Mouse (Mus musculus): Measurements from ENCODE around the gene Rfwd3. TPM values are rescaled to one million over a fixed set of nuclear protein-coding genes. Genes with fewer than 3 reads are reported as not detected.
"Not testable (repeated sequence)": the region's sequence is repeated elsewhere in the genome, so short reads cannot be mapped to it uniquely, and the experiment has no call there.

Rfwd3 gene
- total and polyA plus RNA-seq, 2 experiments from 2014 or later: 10.3 to 17.2 TPM

- Histone ChIP-seq H3K9ac (replicated peaks; ENCODE audit: low read length, poor library complexity, severe bottlenecking) (no peak overlapping the region; the same call in 1 of the 2 replicates), H3K9me3 (ENCODE audit: low read length) (no peaks in the 10 kb centered on the region), H3K27ac (ENCODE audit: low read depth, low read length) (no peak overlapping the region), H3K4me1 (ENCODE audit: insufficient read depth, low read length) (no peaks in the 10 kb centered on the region), H3K27me3 (ENCODE audit: insufficient read depth, low read length) (no peaks in the 10 kb centered on the region), H3K4me3 (ENCODE audit: low read depth, low read length) (no peak overlapping the region), H3K4me2 (ENCODE audit: low read depth, low read length, poor library complexity, severe bottlenecking) (no peak overlapping the region), H3K36me3 (ENCODE audit: insufficient read depth, low read length) (no peaks in the 10 kb centered on the region)
- TF ChIP-seq CTCF (IDR thresholded peaks at IDR 0.05): no peak
- WGBS: 97% methylated on average over 1 of the region's 1 CpGs
- ATAC-seq (ENCODE audit: low FRiP score) (no peak), DNase-seq (ENCODE audit: low spot score) (peak; percentile 1)
Observed at GRCm38 (mm10) chr8:111298011-111298410, 2.0 kb downstream of the Rfwd3 start.

GRCm38 (mm10) chr8:111291733-111292132 is 8.3 kb downstream of the Rfwd3 start:
- no peak overlapping the region for H3K27ac ChIP-seq (ENCODE audit: low read depth, low read length)
- peaks cover 5% of the 10 kb centered on the region; the same call in 1 of the 2 replicates for H3K36me3 ChIP-seq (ENCODE audit: insufficient read depth, low read length)
- H3K9ac ChIP-seq (replicated peaks; ENCODE audit: low read length, poor library complexity, severe bottlenecking): no peak overlapping the region
- ATAC-seq (ENCODE audit: low FRiP score) (no peak), DNase-seq (ENCODE audit: low spot score) (no peak)
- no peak overlapping the region for H3K4me3 ChIP-seq (ENCODE audit: low read depth, low read length)
- no peaks in the 10 kb centered on the region for H3K27me3 ChIP-seq (ENCODE audit: insufficient read depth, low read length)
- no peak overlapping the region for H3K4me2 ChIP-seq (ENCODE audit: low read depth, low read length, poor library complexity, severe bottlenecking)
- TF ChIP-seq CTCF (IDR thresholded peaks at IDR 0.05): no peak
- WGBS: 98% methylated on average over 7 of the region's 7 CpGs
- H3K9me3 ChIP-seq (ENCODE audit: low read length): no peaks in the 10 kb centered on the region
- H3K4me1 ChIP-seq (ENCODE audit: insufficient read depth, low read length): no peaks in the 10 kb centered on the region

GRCm38 (mm10) chr8:111290586-111290985 is 9.4 kb downstream of the Rfwd3 start:
- no peak for TF ChIP-seq CTCF (IDR thresholded peaks at IDR 0.05)
- H3K27me3 ChIP-seq (ENCODE audit: insufficient read depth, low read length): no peaks in the 10 kb centered on the region
- ATAC-seq (ENCODE audit: low FRiP score) (no peak), DNase-seq (ENCODE audit: low spot score) (no peak)
- no peak overlapping the region for H3K27ac ChIP-seq (ENCODE audit: low read depth, low read length)
- no peak overlapping the region for H3K4me3 ChIP-seq (ENCODE audit: low read depth, low read length)
- no peak overlapping the region for H3K4me2 ChIP-seq (ENCODE audit: low read depth, low read length, poor library complexity, severe bottlenecking)
- H3K9me3 ChIP-seq (ENCODE audit: low read length): no peaks in the 10 kb centered on the region
- peaks cover 14% of the 10 kb centered on the region; the same call in 1 of the 2 replicates for H3K36me3 ChIP-seq (ENCODE audit: insufficient read depth, low read length)
- 97% methylated on average over 7 of the region's 7 CpGs for WGBS
- no peak overlapping the region for H3K9ac ChIP-seq (replicated peaks; ENCODE audit: low read length, poor library complexity, severe bottlenecking)
- no peaks in the 10 kb centered on the region for H3K4me1 ChIP-seq (ENCODE audit: insufficient read depth, low read length)

- Histone ChIP-seq H3K4me1 (ENCODE audit: insufficient read depth, low read length) (no peaks in the 10 kb centered on the region), H3K4me2 (ENCODE audit: low read depth, low read length, poor library complexity, severe bottlenecking) (no peak overlapping the region), H3K9ac (replicated peaks; ENCODE audit: low read length, poor library complexity, severe bottlenecking) (no peak overlapping the region), H3K36me3 (ENCODE audit: insufficient read depth, low read length) (peaks cover 34% of the 10 kb centered on the region; the same call in 1 of the 2 replicates), H3K9me3 (ENCODE audit: low read length) (no peaks in the 10 kb centered on the region), H3K4me3 (ENCODE audit: low read depth, low read length) (no peak overlapping the region), H3K27me3 (ENCODE audit: insufficient read depth, low read length) (no peaks in the 10 kb centered on the region), H3K27ac (ENCODE audit: low read depth, low read length) (no peak overlapping the region)
- no peak for TF ChIP-seq CTCF (IDR thresholded peaks at IDR 0.05)
- ATAC-seq (ENCODE audit: low FRiP score) (no peak), DNase-seq (ENCODE audit: low spot score) (no peak)
- WGBS: 96% methylated on average over 4 of the region's 4 CpGs
Observed at GRCm38 (mm10) chr8:111285603-111286002, 14.4 kb downstream of the Rfwd3 start.

GRCm38 (mm10) chr8:111282093-111282492 is 17.9 kb downstream of the Rfwd3 start:
- H3K4me2 ChIP-seq (ENCODE audit: low read depth, low read length, poor library complexity, severe bottlenecking): no peak overlapping the region
- no peak overlapping the region for H3K9ac ChIP-seq (replicated peaks; ENCODE audit: low read length, poor library complexity, severe bottlenecking)
- DNase-seq (ENCODE audit: low spot score): no peak
- 97% methylated on average over 3 of the region's 3 CpGs for WGBS
- no peak overlapping the region for H3K27ac ChIP-seq (ENCODE audit: low read depth, low read length)
- H3K4me1 ChIP-seq (ENCODE audit: insufficient read depth, low read length): no peaks in the 10 kb centered on the region
- H3K36me3 ChIP-seq (ENCODE audit: insufficient read depth, low read length): peaks cover 49% of the 10 kb centered on the region; the same call in 1 of the 2 replicates
- H3K9me3 ChIP-seq (ENCODE audit: low read length): no peaks in the 10 kb centered on the region
- no peak for ATAC-seq (ENCODE audit: low FRiP score)
- H3K4me3 ChIP-seq (ENCODE audit: low read depth, low read length): no peak overlapping the region
- TF ChIP-seq CTCF (IDR thresholded peaks at IDR 0.05): no peak
- no peaks in the 10 kb centered on the region for H3K27me3 ChIP-seq (ENCODE audit: insufficient read depth, low read length)

- H3K4me1 ChIP-seq (ENCODE audit: insufficient read depth, low read length): no peaks in the 10 kb centered on the region
- H3K36me3 ChIP-seq (ENCODE audit: insufficient read depth, low read length): peaks cover 2% of the 10 kb centered on the region
- H3K4me3 ChIP-seq (ENCODE audit: low read depth, low read length): no peak overlapping the region
- no peak overlapping the region for H3K9ac ChIP-seq (replicated peaks; ENCODE audit: low read length, poor library complexity, severe bottlenecking)
- no peaks in the 10 kb centered on the region for H3K27me3 ChIP-seq (ENCODE audit: insufficient read depth, low read length)
- TF ChIP-seq CTCF (IDR thresholded peaks at IDR 0.05): peak; percentile 31
- no peak overlapping the region for H3K27ac ChIP-seq (ENCODE audit: low read depth, low read length)
- no peaks in the 10 kb centered on the region for H3K9me3 ChIP-seq (ENCODE audit: low read length)
- no peak overlapping the region for H3K4me2 ChIP-seq (ENCODE audit: low read depth, low read length, poor library complexity, severe bottlenecking)
- WGBS: 64% methylated on average over 2 of the region's 2 CpGs
- DNase-seq (ENCODE audit: low spot score) (no peak), ATAC-seq (ENCODE audit: low FRiP score) (no peak)
Observed at GRCm38 (mm10) chr8:111268277-111268676, 31.7 kb downstream of the Rfwd3 start.

- WGBS: 81% methylated on average over 7 of the region's 7 CpGs
- not testable (repeated sequence) for H3K36me3 ChIP-seq (ENCODE audit: insufficient read depth, low read length); H3K27ac ChIP-seq (ENCODE audit: low read depth, low read length); H3K27me3 ChIP-seq (ENCODE audit: insufficient read depth, low read length); H3K9ac ChIP-seq (replicated peaks; ENCODE audit: low read length, poor library complexity, severe bottlenecking); H3K4me1 ChIP-seq (ENCODE audit: insufficient read depth, low read length); H3K9me3 ChIP-seq (ENCODE audit: low read length); ATAC-seq (ENCODE audit: low FRiP score); H3K4me3 ChIP-seq (ENCODE audit: low read depth, low read length); H3K4me2 ChIP-seq (ENCODE audit: low read depth, low read length, poor library complexity, severe bottlenecking); DNase-seq (ENCODE audit: low spot score)
Observed at GRCm38 (mm10) chr8:111266161-111266560, 33.9 kb downstream of the Rfwd3 start.

All from midbrain, postnatal 0 days (tissue).